8 mouse cellular contexts compared by ENCODE assay signal in genomic region chr17:25867509-25867835, GRCm38 (mm10). TPM values are rescaled to one million over a fixed set of nuclear protein-coding genes. Genes with fewer than 3 reads are reported as not detected.
DNase-seq lines count a peak whose midpoint lies in the region; ATAC-seq and TF ChIP-seq lines count a peak whose summit lies in the region.

No protein-coding gene starts in this region.

- TF ChIP-seq CTCF in G1E (IDR thresholded peaks at IDR 0.05; ENCODE audit: low read depth, low read length) = no peak

- 12% methylated on average over 7 of the region's 7 CpGs for WGBS in heart, embryonic 13.5 days
- 20% methylated on average over 7 of the region's 7 CpGs for WGBS in hindbrain, embryonic 14.5 days
- 17% methylated on average over 7 of the region's 7 CpGs for WGBS in midbrain, embryonic 11.5 days

- peaks cover 31% of the 10 kb centered on the region for H3K4me1 ChIP-seq in heart, embryonic 13.5 days
- H3K4me1 ChIP-seq in G1E (ENCODE audit: insufficient read depth, low read depth, low read length) = peaks cover 39% of the 10 kb centered on the region
- peaks cover 12% of the 10 kb centered on the region for H3K4me1 ChIP-seq in hindbrain, embryonic 14.5 days (replicated peaks; ENCODE audit: control insufficient read depth, insufficient read depth, low read length)
- peaks cover 9% of the 10 kb centered on the region for H3K4me1 ChIP-seq in midbrain, embryonic 11.5 days (ENCODE audit: control insufficient read depth, insufficient read depth, low read length)

- no peak for ATAC-seq in heart, embryonic 13.5 days (ENCODE audit: extremely low read depth, insufficient number of reproducible peaks, low FRiP score, low TSS enrichment)
- ATAC-seq in G1E (ENCODE audit: extremely low read depth, insufficient number of reproducible peaks, low FRiP score, poor library complexity, severe bottlenecking) = peak; percentile 4; the same call in 1 of the 2 replicates
- ATAC-seq in hindbrain, embryonic 14.5 days (ENCODE audit: low FRiP score) = no peak
- no peak for ATAC-seq in midbrain, embryonic 11.5 days (ENCODE audit: low FRiP score)

- peak overlapping the region; percentile 93 for H3K27ac ChIP-seq in heart, embryonic 13.5 days (replicated peaks)
- no peak overlapping the region for H3K27ac ChIP-seq in hindbrain, embryonic 14.5 days
- no peak overlapping the region for H3K27ac ChIP-seq in midbrain, embryonic 11.5 days (ENCODE audit: low read depth, low read length)

- peak overlapping the region; percentile 76 for H3K4me3 ChIP-seq in heart, embryonic 13.5 days
- H3K4me3 ChIP-seq in G1E (ENCODE audit: low read depth, low read length) = peak overlapping the region; percentile 83; the same call in 1 of the 2 replicates
- peak overlapping the region; percentile 72 for H3K4me3 ChIP-seq in hindbrain, embryonic 14.5 days (replicated peaks; ENCODE audit: low read length)
- H3K4me3 ChIP-seq in midbrain, embryonic 11.5 days (ENCODE audit: low read depth, low read length) = peak overlapping the region; percentile 81; the same call in 1 of the 2 replicates

- H3K9ac ChIP-seq in heart, embryonic 13.5 days = peak overlapping the region; percentile 93
- peak overlapping the region; percentile 70; the same call in 1 of the 2 replicates for H3K9ac ChIP-seq in hindbrain, embryonic 14.5 days
- no peak overlapping the region for H3K9ac ChIP-seq in midbrain, embryonic 11.5 days (ENCODE audit: low read length)

- H3K36me3 ChIP-seq in heart, embryonic 13.5 days = peaks cover 28% of the 10 kb centered on the region
- H3K36me3 ChIP-seq in G1E (replicated peaks) = peaks cover 39% of the 10 kb centered on the region
- H3K36me3 ChIP-seq in hindbrain, embryonic 14.5 days (replicated peaks; ENCODE audit: control insufficient read depth, insufficient read depth) = no peaks in the 10 kb centered on the region
- no peaks in the 10 kb centered on the region for H3K36me3 ChIP-seq in midbrain, embryonic 11.5 days (ENCODE audit: control insufficient read depth, insufficient read depth, low read length)

- H3K27me3 ChIP-seq in heart, embryonic 13.5 days (replicated peaks) = no peaks in the 10 kb centered on the region
- no peaks in the 10 kb centered on the region; the same call in 1 of the 2 replicates for H3K27me3 ChIP-seq in G1E (ENCODE audit: insufficient read depth, low read length)
- no peaks in the 10 kb centered on the region for H3K27me3 ChIP-seq in hindbrain, embryonic 14.5 days (ENCODE audit: control insufficient read depth, insufficient read depth, low read length)
- no peaks in the 10 kb centered on the region for H3K27me3 ChIP-seq in midbrain, embryonic 11.5 days (ENCODE audit: control insufficient read depth, insufficient read depth, low read length)

- no peaks in the 10 kb centered on the region for H3K9me3 ChIP-seq in heart, embryonic 13.5 days
- H3K9me3 ChIP-seq in G1E (replicated peaks) = no peaks in the 10 kb centered on the region
- no peaks in the 10 kb centered on the region for H3K9me3 ChIP-seq in hindbrain, embryonic 14.5 days (ENCODE audit: control insufficient read depth, low read length)
- no peaks in the 10 kb centered on the region for H3K9me3 ChIP-seq in midbrain, embryonic 11.5 days (ENCODE audit: control insufficient read depth, low read length)

- DNase-seq in heart, adult 8-10 months (ENCODE audit: low spot score) = no peak
- peak; percentile 45 for DNase-seq in G1E (ENCODE audit: low spot score)
- DNase-seq in hindbrain, embryonic 14.5 days (ENCODE audit: low spot score) = no peak
- no peak for DNase-seq in midbrain, embryonic 11.5 days (ENCODE audit: low spot score, missing footprints)
- no peak for DNase-seq in right cerebral cortex, postnatal 36 days (ENCODE audit: low spot score in 2 of 2)
- DNase-seq in adrenal gland, adult 8-10 months = no peak
- DNase-seq in adrenal gland, postnatal 25 days = no peak

- peak overlapping the region; percentile 77 for H3K4me2 ChIP-seq in heart, embryonic 13.5 days
- peak overlapping the region; percentile 92 for H3K4me2 ChIP-seq in hindbrain, embryonic 14.5 days (replicated peaks)
- peak overlapping the region; percentile 98 for H3K4me2 ChIP-seq in midbrain, embryonic 11.5 days

RNA-seq across cellular contexts. Expression of gene Mcrip2, which starts 1.1 kb away (rescaled TPM):
- polyA plus RNA-seq in heart, embryonic 13.5 days (2015; fragmentation: Nextera tagmentation; extraction: Ambion mirVana) = 159 and 173 TPM in 2 replicates
- 100 to 1,000 TPM; 211 to 282 (median 267) TPM for total RNA-seq in heart, adult 8-10 months (2022)
- 8.2 and 8.7 TPM in 2 replicates for total RNA-seq in G1E (2014; fragmentation: Nextera tagmentation)
- total RNA-seq in G1E (2017) = 4.4 and 9.4 TPM in 2 replicates
- 77.6 and 103 TPM in 2 replicates for polyA plus RNA-seq in G1E (2012)
- 26.8 and 27.3 TPM in 2 replicates for polyA plus RNA-seq in hindbrain, embryonic 14.5 days (2014; fragmentation: Nextera tagmentation; extraction: Ambion mirVana)
- polyA plus RNA-seq in midbrain, embryonic 11.5 days (2014; fragmentation: Nextera tagmentation; extraction: Ambion mirVana) = 6.1 and 7.0 TPM in 2 replicates
- total RNA-seq in adrenal gland, adult 8-10 months (2022) = 100 to 1,000 TPM; 264 to 492 (median 338) TPM
- 479 and 493 TPM in 2 replicates for total RNA-seq in adrenal gland, postnatal 25 days (2021)

RNA-seq across cellular contexts. Expression of gene Wdr90, which starts 6.2 kb away (rescaled TPM):
- 12.3 and 15.1 TPM in 2 replicates for polyA plus RNA-seq in heart, embryonic 13.5 days (2015; fragmentation: Nextera tagmentation; extraction: Ambion mirVana)
- 1 to 10 TPM; 1.4 to 2.1 (median 1.6) TPM for total RNA-seq in heart, adult 8-10 months (2022)
- 14.6 and 42.2 TPM in 2 replicates for total RNA-seq in G1E (2014; fragmentation: Nextera tagmentation)
- total RNA-seq in G1E (2017) = 11.8 and 14.2 TPM in 2 replicates
- 9.0 and 17.0 TPM in 2 replicates for polyA plus RNA-seq in G1E (2012)
- 13.1 and 14.2 TPM in 2 replicates for polyA plus RNA-seq in hindbrain, embryonic 14.5 days (2014; fragmentation: Nextera tagmentation; extraction: Ambion mirVana)
- polyA plus RNA-seq in midbrain, embryonic 11.5 days (2014; fragmentation: Nextera tagmentation; extraction: Ambion mirVana) = 15.7 and 17.8 TPM in 2 replicates
- total RNA-seq in adrenal gland, adult 8-10 months (2022) = 10 to 100 TPM; 14.7 to 41.8 (median 22.9) TPM
- 26.7 and 28.0 TPM in 2 replicates for total RNA-seq in adrenal gland, postnatal 25 days (2021)

RNA-seq across cellular contexts. Expression of gene Mettl26, which starts 7.4 kb away (rescaled TPM):
- 35.7 and 43.2 TPM in 2 replicates for polyA plus RNA-seq in heart, embryonic 13.5 days (2015; fragmentation: Nextera tagmentation; extraction: Ambion mirVana)
- 10 to 100 TPM; 13.6 to 16.8 (median 14.5) TPM for total RNA-seq in heart, adult 8-10 months (2022)
- total RNA-seq in G1E (2014; fragmentation: Nextera tagmentation) (13.9 and 19.0 TPM in 2 replicates), G1E (2017) (12.4 and 16.7 TPM in 2 replicates)
- 30.2 and 34.4 TPM in 2 replicates for polyA plus RNA-seq in G1E (2012)
- polyA plus RNA-seq in hindbrain, embryonic 14.5 days (2014; fragmentation: Nextera tagmentation; extraction: Ambion mirVana) = 58.5 and 67.3 TPM in 2 replicates
- polyA plus RNA-seq in midbrain, embryonic 11.5 days (2014; fragmentation: Nextera tagmentation; extraction: Ambion mirVana) = 57.1 and 60.1 TPM in 2 replicates
- total RNA-seq in adrenal gland, adult 8-10 months (2022) = 100 to 1,000 TPM; 113 to 215 (median 150) TPM
- total RNA-seq in adrenal gland, postnatal 25 days (2021) = 116 and 144 TPM in 2 replicates

RNA-seq across cellular contexts. Expression of gene Wfikkn1, which starts 13.2 kb away (rescaled TPM):
- 0.23 and 0.38 TPM in 2 replicates for polyA plus RNA-seq in heart, embryonic 13.5 days (2015; fragmentation: Nextera tagmentation; extraction: Ambion mirVana)
- under 1 TPM; 0.44 to 0.57 (median 0.51) TPM for total RNA-seq in heart, adult 8-10 months (2022)
- total RNA-seq in G1E (2014; fragmentation: Nextera tagmentation) = 1.1 and 1.4 TPM in 2 replicates
- 0.55 and 0.58 TPM in 2 replicates for total RNA-seq in G1E (2017)
- 0.51 and 0.57 TPM in 2 replicates for polyA plus RNA-seq in G1E (2012)
- 0.63 and 0.71 TPM in 2 replicates for polyA plus RNA-seq in hindbrain, embryonic 14.5 days (2014; fragmentation: Nextera tagmentation; extraction: Ambion mirVana)
- polyA plus RNA-seq in midbrain, embryonic 11.5 days (2014; fragmentation: Nextera tagmentation; extraction: Ambion mirVana) = 0.91 and 1.1 TPM in 2 replicates
- total RNA-seq in adrenal gland, adult 8-10 months (2022) = 1 to 10 TPM; 1.6 to 2.9 (median 2.0) TPM
- 2.7 and 3.3 TPM in 2 replicates for total RNA-seq in adrenal gland, postnatal 25 days (2021)

RNA-seq across cellular contexts. Expression of gene Rhot2, which starts 22.8 kb away (rescaled TPM):
- 18.3 and 22.1 TPM in 2 replicates for polyA plus RNA-seq in heart, embryonic 13.5 days (2015; fragmentation: Nextera tagmentation; extraction: Ambion mirVana)
- total RNA-seq in heart, adult 8-10 months (2022) = 100 to 1,000 TPM; 128 to 153 (median 135) TPM
- total RNA-seq in G1E (2014; fragmentation: Nextera tagmentation) (31.2 and 41.2 TPM in 2 replicates), G1E (2017) (17.7 and 20.0 TPM in 2 replicates)
- 142 and 151 TPM in 2 replicates for polyA plus RNA-seq in G1E (2012)
- polyA plus RNA-seq in hindbrain, embryonic 14.5 days (2014; fragmentation: Nextera tagmentation; extraction: Ambion mirVana) = 6.5 and 9.9 TPM in 2 replicates
- 7.0 and 8.7 TPM in 2 replicates for polyA plus RNA-seq in midbrain, embryonic 11.5 days (2014; fragmentation: Nextera tagmentation; extraction: Ambion mirVana)
- total RNA-seq in adrenal gland, adult 8-10 months (2022) = 100 to 1,000 TPM in 3 of 4 experiments, 10 to 100 TPM in 1; 89.3 to 155 (median 139) TPM
- 124 and 130 TPM in 2 replicates for total RNA-seq in adrenal gland, postnatal 25 days (2021)

Comparison
In these comparisons a context has a peak if more than half of its experiments do, and no peak if none do; other contexts are left out.
1. RNA of gene Mcrip2, which starts 1.1 kb away (total RNA-seq): 479 to 493 TPM in adrenal gland, postnatal 25 days, 264 to 492 TPM in adrenal gland, adult 8-10 months and 211 to 282 TPM in heart, adult 8-10 months; 4.4 to 9.4 TPM in G1E; every median in the first group is over 10 times any median in the second.
2. Peak in every context shown above with its lines, with median percentiles within 50 percentile points of each other: H3K4me2 ChIP-seq and H3K4me3 ChIP-seq.